Mouse (Mus musculus): ENCODE measurements around the gene Cdk14.

Gene Cdk14

DNA sequence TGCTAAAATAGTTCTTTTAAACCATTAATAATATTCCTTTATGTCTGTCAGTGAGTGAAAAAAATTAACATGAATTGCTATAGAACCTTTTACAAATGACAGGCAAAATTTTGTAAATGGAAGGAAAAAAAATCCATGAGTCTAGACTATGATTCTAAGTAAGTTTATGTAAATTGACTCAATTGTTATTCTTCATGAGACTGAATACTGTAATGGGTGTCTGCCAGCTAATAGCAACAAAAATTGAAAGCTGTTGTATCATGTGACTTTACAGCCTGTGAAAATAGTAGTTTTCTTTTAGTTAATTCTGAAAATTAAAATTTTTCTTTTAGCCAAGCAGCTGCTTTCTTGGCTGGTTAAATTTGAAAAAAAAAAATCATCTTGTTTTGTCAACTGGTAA, 234.6 kb downstream of the Cdk14 start:
- no peaks in the 10 kb centered on the region for H3K4me1 ChIP-seq (replicated peaks; ENCODE audit: low read depth, low read length)
- no peaks in the 10 kb centered on the region for H3K9me3 ChIP-seq (ENCODE audit: low read length)
- no peaks in the 10 kb centered on the region for H3K27me3 ChIP-seq (ENCODE audit: insufficient read depth, low read length)
- no peak for TF ChIP-seq NANOG (IDR thresholded peaks at IDR 0.05; ENCODE audit: borderline replicate concordance, low read length)
- TF ChIP-seq CTCF (conservative IDR thresholded peaks at IDR 0.05; ENCODE audit: low read length): no peak
- no peak for TF ChIP-seq POU5F1 (IDR thresholded peaks at IDR 0.05; ENCODE audit: borderline replicate concordance, low read length)
- H3K4me3 ChIP-seq (replicated peaks; ENCODE audit: low read length): no peak overlapping the region
- H3K36me3 ChIP-seq (ENCODE audit: insufficient read depth, low read length): no peaks in the 10 kb centered on the region

- TF ChIP-seq POU5F1 (IDR thresholded peaks at IDR 0.05; ENCODE audit: borderline replicate concordance, low read length): no peak
- no peak for TF ChIP-seq NANOG (IDR thresholded peaks at IDR 0.05; ENCODE audit: borderline replicate concordance, low read length)
- TF ChIP-seq CTCF (conservative IDR thresholded peaks at IDR 0.05; ENCODE audit: low read length): no peak
- Histone ChIP-seq H3K4me3 (replicated peaks; ENCODE audit: low read length) (no peak overlapping the region), H3K27me3 (ENCODE audit: insufficient read depth, low read length) (no peaks in the 10 kb centered on the region), H3K36me3 (ENCODE audit: insufficient read depth, low read length) (no peaks in the 10 kb centered on the region), H3K9me3 (ENCODE audit: low read length) (no peaks in the 10 kb centered on the region), H3K4me1 (replicated peaks; ENCODE audit: low read depth, low read length) (no peaks in the 10 kb centered on the region)
Measured at GRCm38 (mm10) chr5:5180711-5181110, 239.4 kb downstream of the Cdk14 start.

DNA sequence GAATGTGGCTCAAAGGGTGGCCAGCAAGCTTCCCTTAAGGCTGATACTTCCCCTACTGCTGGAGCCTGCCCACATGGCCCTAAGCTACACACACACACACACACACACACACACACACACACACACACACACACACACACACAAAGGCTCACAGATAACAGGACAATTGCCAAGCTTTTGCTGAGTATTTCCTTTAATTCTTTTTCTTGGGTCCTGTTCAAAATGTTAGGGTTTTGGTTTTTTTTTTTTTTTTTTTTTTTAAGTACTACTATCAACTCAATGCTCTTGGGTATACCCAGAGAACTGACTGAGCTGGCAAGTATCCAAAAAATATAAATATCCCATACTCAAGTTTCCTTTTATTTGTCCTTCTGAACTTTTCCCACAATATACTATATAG, 239.8 kb downstream of the Cdk14 start:
- Histone ChIP-seq H3K4me3 (replicated peaks; ENCODE audit: low read length) (no peak overlapping the region), H3K36me3 (ENCODE audit: insufficient read depth, low read length) (no peaks in the 10 kb centered on the region), H3K9me3 (ENCODE audit: low read length) (no peaks in the 10 kb centered on the region), H3K27me3 (ENCODE audit: insufficient read depth, low read length) (no peaks in the 10 kb centered on the region), H3K4me1 (replicated peaks; ENCODE audit: low read depth, low read length) (no peaks in the 10 kb centered on the region)
- no peak for TF ChIP-seq NANOG (IDR thresholded peaks at IDR 0.05; ENCODE audit: borderline replicate concordance, low read length)
- TF ChIP-seq POU5F1 (IDR thresholded peaks at IDR 0.05; ENCODE audit: borderline replicate concordance, low read length): no peak
- TF ChIP-seq CTCF (conservative IDR thresholded peaks at IDR 0.05; ENCODE audit: low read length): no peak

GRCm38 (mm10) chr5:5176052-5176451, 244.1 kb downstream of the Cdk14 start:
- H3K36me3 ChIP-seq (ENCODE audit: insufficient read depth, low read length): no peaks in the 10 kb centered on the region
- no peak overlapping the region for H3K4me3 ChIP-seq (replicated peaks; ENCODE audit: low read length)
- H3K9me3 ChIP-seq (ENCODE audit: low read length): no peaks in the 10 kb centered on the region
- no peaks in the 10 kb centered on the region for H3K4me1 ChIP-seq (replicated peaks; ENCODE audit: low read depth, low read length)
- TF ChIP-seq POU5F1 (IDR thresholded peaks at IDR 0.05; ENCODE audit: borderline replicate concordance, low read length) (no peak), NANOG (IDR thresholded peaks at IDR 0.05; ENCODE audit: borderline replicate concordance, low read length) (no peak), CTCF (conservative IDR thresholded peaks at IDR 0.05; ENCODE audit: low read length) (no peak)
- no peaks in the 10 kb centered on the region for H3K27me3 ChIP-seq (ENCODE audit: insufficient read depth, low read length)

DNA sequence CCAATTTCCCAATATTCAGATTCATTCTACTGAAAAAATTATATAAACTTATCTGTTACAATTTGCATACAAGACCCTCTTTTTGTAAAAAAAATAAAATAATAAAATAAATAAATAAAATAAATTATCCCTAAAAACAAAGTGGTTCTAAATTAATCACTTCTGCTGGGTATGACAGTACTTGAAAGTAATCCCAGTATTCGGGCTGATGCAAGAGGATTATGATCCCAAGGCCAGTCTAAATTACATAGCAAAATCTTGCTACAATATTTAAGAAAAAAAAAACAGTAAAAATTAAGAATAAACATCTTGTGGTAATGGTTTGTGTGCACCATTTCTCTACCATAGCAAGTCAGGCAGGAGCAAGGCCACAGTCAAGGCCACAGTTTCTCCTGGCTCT, 244.5 kb downstream of the Cdk14 start:
- H3K4me3 ChIP-seq (replicated peaks; ENCODE audit: low read length): no peak overlapping the region
- TF ChIP-seq CTCF (conservative IDR thresholded peaks at IDR 0.05; ENCODE audit: low read length): no peak
- TF ChIP-seq POU5F1 (IDR thresholded peaks at IDR 0.05; ENCODE audit: borderline replicate concordance, low read length): no peak
- TF ChIP-seq NANOG (IDR thresholded peaks at IDR 0.05; ENCODE audit: borderline replicate concordance, low read length): no peak
- H3K9me3 ChIP-seq (ENCODE audit: low read length): no peaks in the 10 kb centered on the region
- H3K4me1 ChIP-seq (replicated peaks; ENCODE audit: low read depth, low read length): no peaks in the 10 kb centered on the region
- no peaks in the 10 kb centered on the region for H3K27me3 ChIP-seq (ENCODE audit: insufficient read depth, low read length)
- H3K36me3 ChIP-seq (ENCODE audit: insufficient read depth, low read length): no peaks in the 10 kb centered on the region

DNA sequence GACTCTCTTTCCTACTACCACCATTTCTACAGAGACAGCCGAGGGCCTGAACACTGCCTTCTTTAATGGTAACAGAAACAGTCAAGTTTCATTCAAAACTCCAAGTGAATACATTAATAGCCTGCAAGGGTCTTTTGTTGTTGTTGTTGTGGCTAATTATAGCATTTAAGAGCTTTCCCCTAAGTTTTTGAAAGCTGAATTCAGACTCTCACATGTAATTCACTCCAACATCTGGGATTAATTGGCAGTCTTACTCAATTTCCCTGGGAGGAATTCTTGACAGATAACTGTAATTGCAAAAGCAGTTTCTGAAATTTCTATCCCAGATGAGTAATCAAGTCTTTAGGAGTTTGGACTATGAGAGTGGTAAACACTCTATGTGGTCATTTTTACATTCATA, 245.0 kb downstream of the Cdk14 start:
- H3K9me3 ChIP-seq (ENCODE audit: low read length): no peaks in the 10 kb centered on the region
- H3K27me3 ChIP-seq (ENCODE audit: insufficient read depth, low read length): no peaks in the 10 kb centered on the region
- TF ChIP-seq POU5F1 (IDR thresholded peaks at IDR 0.05; ENCODE audit: borderline replicate concordance, low read length) (no peak), NANOG (IDR thresholded peaks at IDR 0.05; ENCODE audit: borderline replicate concordance, low read length) (no peak), CTCF (conservative IDR thresholded peaks at IDR 0.05; ENCODE audit: low read length) (no peak)
- H3K4me1 ChIP-seq (replicated peaks; ENCODE audit: low read depth, low read length): no peaks in the 10 kb centered on the region
- H3K4me3 ChIP-seq (replicated peaks; ENCODE audit: low read length): no peak overlapping the region
- no peaks in the 10 kb centered on the region for H3K36me3 ChIP-seq (ENCODE audit: insufficient read depth, low read length)

- Histone ChIP-seq H3K27me3 (ENCODE audit: insufficient read depth, low read length) (no peaks in the 10 kb centered on the region), H3K4me3 (replicated peaks; ENCODE audit: low read length) (no peak overlapping the region), H3K4me1 (replicated peaks; ENCODE audit: low read depth, low read length) (peaks cover 18% of the 10 kb centered on the region), H3K9me3 (ENCODE audit: low read length) (no peaks in the 10 kb centered on the region), H3K36me3 (ENCODE audit: insufficient read depth, low read length) (no peaks in the 10 kb centered on the region)
- no peak for TF ChIP-seq POU5F1 (IDR thresholded peaks at IDR 0.05; ENCODE audit: borderline replicate concordance, low read length)
- peak; percentile 34; the same call in 1 of the 2 replicates for TF ChIP-seq NANOG (IDR thresholded peaks at IDR 0.05; ENCODE audit: borderline replicate concordance, low read length)
Measured at GRCm38 (mm10) chr5:5166086-5166485, 254.0 kb downstream of the Cdk14 start.

- Histone ChIP-seq H3K9me3 (ENCODE audit: low read length) (no peaks in the 10 kb centered on the region), H3K4me3 (replicated peaks; ENCODE audit: low read length) (no peak overlapping the region), H3K27me3 (ENCODE audit: insufficient read depth, low read length) (no peaks in the 10 kb centered on the region), H3K36me3 (ENCODE audit: insufficient read depth, low read length) (no peaks in the 10 kb centered on the region), H3K4me1 (replicated peaks; ENCODE audit: low read depth, low read length) (peaks cover 18% of the 10 kb centered on the region)
- TF ChIP-seq CTCF (conservative IDR thresholded peaks at IDR 0.05; ENCODE audit: low read length) (no peak), NANOG (IDR thresholded peaks at IDR 0.05; ENCODE audit: borderline replicate concordance, low read length) (no peak), POU5F1 (IDR thresholded peaks at IDR 0.05; ENCODE audit: borderline replicate concordance, low read length) (no peak)
Measured at GRCm38 (mm10) chr5:5164326-5164725, 255.8 kb downstream of the Cdk14 start.

GRCm38 (mm10) chr5:5163823-5164222, 256.3 kb downstream of the Cdk14 start:
- Histone ChIP-seq H3K27me3 (ENCODE audit: insufficient read depth, low read length) (no peaks in the 10 kb centered on the region), H3K4me3 (replicated peaks; ENCODE audit: low read length) (no peak overlapping the region), H3K36me3 (ENCODE audit: insufficient read depth, low read length) (no peaks in the 10 kb centered on the region), H3K4me1 (replicated peaks; ENCODE audit: low read depth, low read length) (peaks cover 18% of the 10 kb centered on the region), H3K9me3 (ENCODE audit: low read length) (no peaks in the 10 kb centered on the region)
- TF ChIP-seq CTCF (conservative IDR thresholded peaks at IDR 0.05; ENCODE audit: low read length): no peak

All from E14TG2a.4 (cell line).